Mouse (Mus musculus) gastrocnemius, adult 2 months (tissue): ENCODE measurements around the gene Slc8a2. TPM values are rescaled to one million over a fixed set of nuclear protein-coding genes. Genes with fewer than 3 reads are reported as not detected.

ENCODE experiments used
- DNase-seq: peaks from one replicate; pipeline ENCODE4 v3.0.0; 2022
- H3K27ac ChIP-seq: fragments of 200-600 bp; 2 replicates; pipeline ENCODE4 v1.8.1; 2022; ENCODE audit warnings: mild to moderate bottlenecking
- H3K4me3 ChIP-seq: fragments of 200-600 bp; 2 replicates; pipeline ENCODE4 v1.8.1; 2022; ENCODE audit warnings: mild to moderate bottlenecking, moderate library complexity
- CTCF ChIP-seq: fragments of 200-600 bp; IDR thresholded peaks from 2 replicates; pipeline ENCODE4 v1.8.1; 2022; ENCODE audit warnings: antibody characterized with exemption, mild to moderate bottlenecking, moderate library complexity
- intact Hi-C: fragments of 180-260 bp; cut with DNase I; formaldehyde crosslinking; loops from one replicate; pipeline ENCODE4 v1.15.1; 2025
- total RNA-seq, 2 experiments: library from RNA; stranded (reverse); gene quantifications; 2 replicates each; pipeline ENCODE4 v1.2.3; 2021

Gene Slc8a2
- total RNA-seq, 2 experiments from 2014 or later, result 0.08 to 0.28 TPM

GRCm38 (mm10) chr7:16155132-16155872 is 25.7 kb downstream of the Slc8a2 start:
- TF ChIP-seq CTCF, result no peak
- intact Hi-C loops, result loop anchor here (2.0 to 5.0 kb wide), 2 partner anchors 27 to 78 kb away; partner anchors contain the start of gene Slc8a2
- H3K27ac ChIP-seq, result no peak overlapping the region
- H3K4me3 ChIP-seq, result no peak overlapping the region
- DNase-seq, result no peak

- intact Hi-C loops, result loop anchor here (5.0 kb wide), 1 partner anchor 79 kb away; no protein-coding TSS in a partner anchor
- H3K27ac ChIP-seq, result peak overlapping the region; percentile 38; the same call in 1 of the 2 replicates
- no peak overlapping the region for H3K4me3 ChIP-seq
- no peak for DNase-seq
- no peak for TF ChIP-seq CTCF
Observed at GRCm38 (mm10) chr7:16156105-16156714, 26.6 kb downstream of the Slc8a2 start.

GRCm38 (mm10) chr7:16158735-16159134 is 29.1 kb downstream of the Slc8a2 start:
- H3K4me3 ChIP-seq, result 0 out of 2 replicates have a peak overlapping the region, but pooled peaks have one; percentile 17
- no peak overlapping the region for H3K27ac ChIP-seq
- no peak for DNase-seq
- intact Hi-C loops, result loop anchor here (5.0 kb wide), 1 partner anchor 81 kb away; no protein-coding TSS in a partner anchor
- no peak for TF ChIP-seq CTCF

GRCm38 (mm10) chr7:16160702-16161101 is 31.1 kb downstream of the Slc8a2 start:
- no peak for TF ChIP-seq CTCF

GRCm38 (mm10) chr7:16161302-16161701 is 31.7 kb downstream of the Slc8a2 start:
- no peak overlapping the region for H3K27ac ChIP-seq
- TF ChIP-seq CTCF, result no peak
- intact Hi-C loops, result no loop called here
- no peak for DNase-seq
- no peak overlapping the region for H3K4me3 ChIP-seq

More at GRCm38 (mm10) chr7:16160702-16161101, 31.1 kb downstream of the Slc8a2 start:
- Histone ChIP-seq H3K27ac (no peak overlapping the region), H3K4me3 (no peak overlapping the region)
- no peak for DNase-seq
- intact Hi-C loops, result no loop called here

- intact Hi-C loops, result no loop called here
- no peak for DNase-seq
- Histone ChIP-seq H3K27ac (no peak overlapping the region), H3K4me3 (no peak overlapping the region)
- no peak for TF ChIP-seq CTCF
Observed at GRCm38 (mm10) chr7:16162036-16162435, 32.4 kb downstream of the Slc8a2 start.

GRCm38 (mm10) chr7:16172141-16172581 is 42.5 kb downstream of the Slc8a2 start:
- H3K27ac ChIP-seq, result no peak overlapping the region
- TF ChIP-seq CTCF, result no peak
- no peak overlapping the region for H3K4me3 ChIP-seq
- intact Hi-C loops, result no loop called here
- no peak for DNase-seq

GRCm38 (mm10) chr7:16172586-16173140 is 43.0 kb downstream of the Slc8a2 start:
- no peak for DNase-seq
- no peak for TF ChIP-seq CTCF
- intact Hi-C loops, result no loop called here
- H3K27ac ChIP-seq, result no peak overlapping the region
- no peak overlapping the region for H3K4me3 ChIP-seq

GRCm38 (mm10) chr7:16173146-16173545 is 43.5 kb downstream of the Slc8a2 start:
- Histone ChIP-seq H3K27ac (no peak overlapping the region), H3K4me3 (no peak overlapping the region)
- DNase-seq, result no peak
- TF ChIP-seq CTCF, result no peak
- intact Hi-C loops, result no loop called here

GRCm38 (mm10) chr7:16174597-16175541 is 45.2 kb downstream of the Slc8a2 start, which contains the start of gene Meis3:
Gene Meis3 (plus strand): TSS chr7:16175090.
- peak; percentile 59 for DNase-seq
- intact Hi-C loops, result no loop called here
- peak; percentile 37 for TF ChIP-seq CTCF
- Histone ChIP-seq H3K4me3 (peak within 1 kb of the TSS; percentile 74), H3K27ac (peak within 1 kb of the TSS; percentile 81)

GRCm38 (mm10) chr7:16175542-16175931 is 45.9 kb downstream of the Slc8a2 start:
- H3K27ac ChIP-seq, result peak overlapping the region; percentile 81
- peak overlapping the region; percentile 74 for H3K4me3 ChIP-seq
- TF ChIP-seq CTCF, result no peak
- DNase-seq, result no peak
- intact Hi-C loops, result no loop called here

- intact Hi-C loops, result no loop called here
- no peak overlapping the region for H3K27ac ChIP-seq
- no peak for TF ChIP-seq CTCF
- no peak overlapping the region for H3K4me3 ChIP-seq
- DNase-seq, result no peak
Observed at GRCm38 (mm10) chr7:16178114-16178513, 48.5 kb downstream of the Slc8a2 start.
